Comparison of ENCODE assay signal across 34 mouse cellular contexts in genomic region chr2:122201501-122201900, GRCm38 (mm10). TPM values are rescaled to one million over a fixed set of nuclear protein-coding genes. Genes with fewer than 3 reads are reported as not detected.
DNase-seq lines count a peak whose midpoint lies in the region; ATAC-seq lines count a peak whose summit lies in the region.
"Had no signal": no experiment of that assay in that cellular context is flagged by ENCODE, and none has a peak within 500 bp of the region (broad histone marks: within the 10 kb centered on the region; RNA-seq: fewer than 3 reads in every experiment).

No protein-coding gene starts in this region.

- no peak overlapping the region for H3K4me2 ChIP-seq in liver, embryonic 11.5 days
- no peak overlapping the region for H3K4me2 ChIP-seq in liver, embryonic 12.5 days
- H3K4me2 ChIP-seq: embryonic facial prominence, embryonic 12.5 days; embryonic facial prominence, embryonic 15.5 days; forebrain, embryonic 12.5 days; forebrain, embryonic 15.5 days; heart, embryonic 13.5 days; hindbrain, embryonic 14.5 days had no signal

- ATAC-seq in liver, embryonic 11.5 days (replicated peaks; ENCODE audit: low FRiP score) = no peak
- ATAC-seq in liver, embryonic 12.5 days = no peak
- ATAC-seq: forebrain, embryonic 15.5 days; hindbrain, postnatal 0 days; inflammation-experienced regulatory T-cells, adult 6 months; intestine, embryonic 16.5 days; Patski had no signal

- 57% methylated on average over 1 of the region's 1 CpGs for WGBS in liver, embryonic 11.5 days
- WGBS in liver, embryonic 12.5 days (ENCODE audit: insufficient replicate concordance) = 47% methylated on average over 1 of the region's 1 CpGs

- DNase-seq in adrenal gland, adult 2 months = peak; percentile 40
- no peak for DNase-seq in adrenal gland, adult 18-20 months (ENCODE audit: low spot score in 2 of 2)
- peak; percentile 9 for DNase-seq in liver, embryonic 11.5 days (ENCODE audit: low spot score)
- DNase-seq in adrenal gland, postnatal 36 days = peak; percentile 10 to 11
- DNase-seq in gonadal fat pad, adult 2 months (ENCODE audit: low read depth) = peak; percentile 16
- DNase-seq in c-Kit-positive CD71-positive TER-119-positive erythroid progenitor cells, embryonic 14.5 days (ENCODE audit: low spot score) = no peak
- DNase-seq: B cell, adult 2 months; cerebellum, adult 11 months; cerebellum, adult 2 months; cerebellum, adult 9-11 months; cerebellum, postnatal 25 days; gastrocnemius, postnatal 25 days; heart, adult 2 months; heart, postnatal 14 days; heart, postnatal 4 days had no signal

- no peaks in the 10 kb centered on the region for H3K9me3 ChIP-seq in liver, embryonic 11.5 days (ENCODE audit: control insufficient read depth, low read length)
- no peaks in the 10 kb centered on the region for H3K9me3 ChIP-seq in liver, embryonic 12.5 days (replicated peaks)
- H3K9me3 ChIP-seq: embryonic facial prominence, embryonic 12.5 days; embryonic facial prominence, embryonic 15.5 days; forebrain, embryonic 12.5 days; forebrain, embryonic 15.5 days; G1E; heart, embryonic 10.5 days; heart, embryonic 13.5 days had no signal

- H3K9ac ChIP-seq in liver, embryonic 11.5 days (ENCODE audit: low read depth, low read length) = no peak overlapping the region
- no peak overlapping the region for H3K9ac ChIP-seq in liver, embryonic 12.5 days
- H3K9ac ChIP-seq: embryonic facial prominence, embryonic 12.5 days; embryonic facial prominence, embryonic 15.5 days; forebrain, embryonic 12.5 days; forebrain, embryonic 15.5 days; heart, embryonic 13.5 days; hindbrain, embryonic 14.5 days had no signal

- H3K36me3 ChIP-seq in liver, embryonic 11.5 days (ENCODE audit: control insufficient read depth, insufficient read depth, low read length) = no peaks in the 10 kb centered on the region
- no peaks in the 10 kb centered on the region for H3K36me3 ChIP-seq in liver, embryonic 12.5 days
- H3K36me3 ChIP-seq: embryonic facial prominence, embryonic 12.5 days; embryonic facial prominence, embryonic 15.5 days; forebrain, embryonic 12.5 days; forebrain, embryonic 15.5 days; G1E; heart, embryonic 10.5 days; heart, embryonic 13.5 days had no signal

- H3K4me1 ChIP-seq in liver, embryonic 11.5 days (replicated peaks; ENCODE audit: control insufficient read depth, insufficient read depth, low read length) = no peaks in the 10 kb centered on the region
- H3K4me1 ChIP-seq in liver, embryonic 12.5 days = no peaks in the 10 kb centered on the region
- H3K4me1 ChIP-seq: embryonic facial prominence, embryonic 12.5 days; embryonic facial prominence, embryonic 15.5 days; forebrain, embryonic 12.5 days; forebrain, embryonic 15.5 days; heart, embryonic 13.5 days had no signal

- no peak overlapping the region for H3K4me3 ChIP-seq in liver, embryonic 11.5 days (ENCODE audit: low read depth, low read length)
- no peak overlapping the region for H3K4me3 ChIP-seq in liver, embryonic 12.5 days
- H3K4me3 ChIP-seq: embryonic facial prominence, embryonic 12.5 days; embryonic facial prominence, embryonic 15.5 days; forebrain, embryonic 12.5 days; forebrain, embryonic 15.5 days; heart, adult 2 months; heart, embryonic 10.5 days; heart, embryonic 13.5 days had no signal

- H3K27me3 ChIP-seq in liver, embryonic 11.5 days (replicated peaks; ENCODE audit: control insufficient read depth, insufficient read depth, low read length) = no peaks in the 10 kb centered on the region
- no peaks in the 10 kb centered on the region for H3K27me3 ChIP-seq in liver, embryonic 12.5 days (replicated peaks)
- H3K27me3 ChIP-seq: CH12.LX; embryonic facial prominence, embryonic 12.5 days; embryonic facial prominence, embryonic 15.5 days; forebrain, embryonic 15.5 days; heart, embryonic 13.5 days; Patski had no signal

- H3K27ac ChIP-seq in liver, embryonic 11.5 days (ENCODE audit: low read depth, low read length) = no peak overlapping the region
- no peak overlapping the region for H3K27ac ChIP-seq in liver, embryonic 12.5 days
- H3K27ac ChIP-seq: embryonic facial prominence, embryonic 12.5 days; embryonic facial prominence, embryonic 15.5 days; forebrain, embryonic 12.5 days; forebrain, embryonic 15.5 days; heart, adult 2 months; heart, embryonic 10.5 days; heart, embryonic 13.5 days; hindbrain, embryonic 14.5 days; hindbrain, postnatal 0 days had no signal

RNA-seq across cellular contexts. Expression of gene Terb2, which starts 15.4 kb away (rescaled TPM):
- total RNA-seq in adrenal gland, adult 2 months (2021) = not detected
- polyA plus RNA-seq in adrenal gland, adult 2 months (2012; rRNA removed) = not detected in 2 replicates
- not detected for total RNA-seq in adrenal gland, adult 18-20 months (2021)
- not detected in 2 replicates for polyA plus RNA-seq in liver, embryonic 11.5 days (2014; fragmentation: Nextera tagmentation; extraction: Ambion mirVana)
- polyA plus RNA-seq in liver, embryonic 12.5 days (2016; fragmentation: Nextera tagmentation; extraction: Ambion mirVana) = not detected in 2 replicates
- not detected for total RNA-seq in adrenal gland, postnatal 36 days (2021)
- polyA plus RNA-seq in gonadal fat pad, adult 2 months (2012; rRNA removed) = not detected in 2 replicates
- total RNA-seq: CH12.LX; common myeloid progenitor, adult 5-6 weeks; G1E; gastrocnemius, adult 8-10 months; gastrocnemius, postnatal 25 days; granulocyte monocyte progenitor cell, adult 5-6 weeks; heart, adult 2 months; heart, postnatal 14 days; heart, postnatal 4 days; hindbrain, postnatal 0 days had no signal
- polyA plus RNA-seq: cerebellum, adult 2 months; embryonic facial prominence, embryonic 12.5 days; embryonic facial prominence, embryonic 15.5 days; forebrain, embryonic 12.5 days; forebrain, embryonic 15.5 days; G1E; heart, adult 2 months; heart, embryonic 10.5 days; heart, embryonic 13.5 days; heart, embryonic 16.5 days; hindbrain, embryonic 11.5 days; hindbrain, embryonic 14.5 days; hindbrain, postnatal 0 days; inflammation-experienced regulatory T-cells, adult 6 months; intestine, embryonic 16.5 days; Patski had no signal

RNA-seq across cellular contexts. Expression of gene Patl2, which starts 15.5 kb away (rescaled TPM):
- not detected for total RNA-seq in adrenal gland, adult 2 months (2021)
- polyA plus RNA-seq in adrenal gland, adult 2 months (2012; rRNA removed) = 0.03 TPM in 1 of 2 replicates, not detected in the other
- not detected for total RNA-seq in adrenal gland, adult 18-20 months (2021)
- polyA plus RNA-seq in liver, embryonic 11.5 days (2014; fragmentation: Nextera tagmentation; extraction: Ambion mirVana) = 0.15 TPM in 1 of 2 replicates, not detected in the other
- polyA plus RNA-seq in liver, embryonic 12.5 days (2016; fragmentation: Nextera tagmentation; extraction: Ambion mirVana) = 0.05 TPM in 1 of 2 replicates, not detected in the other
- not detected for total RNA-seq in adrenal gland, postnatal 36 days (2021)
- polyA plus RNA-seq in gonadal fat pad, adult 2 months (2012; rRNA removed) = 0.13 and 0.38 TPM in 2 replicates
- total RNA-seq: CH12.LX; common myeloid progenitor, adult 5-6 weeks; gastrocnemius, adult 8-10 months; gastrocnemius, postnatal 25 days; granulocyte monocyte progenitor cell, adult 5-6 weeks; heart, adult 2 months; heart, postnatal 14 days; heart, postnatal 4 days; hindbrain, postnatal 0 days had no signal
- polyA plus RNA-seq: embryonic facial prominence, embryonic 12.5 days; forebrain, embryonic 12.5 days; forebrain, embryonic 15.5 days; heart, adult 2 months; heart, embryonic 13.5 days; hindbrain, embryonic 14.5 days had no signal

RNA-seq across cellular contexts. Expression of gene Sord, which starts 33.0 kb away (rescaled TPM):
- 100 to 1,000 TPM in 1 of 2 experiments, 10 to 100 TPM in 1; 57.2 to 112 TPM for total RNA-seq in adrenal gland, adult 2 months (2021)
- polyA plus RNA-seq in adrenal gland, adult 2 months (2012; rRNA removed) = 10.3 and 10.5 TPM in 2 replicates
- 10 to 100 TPM; 68.2 to 83.0 TPM for total RNA-seq in adrenal gland, adult 18-20 months (2021)
- 172 and 180 TPM in 2 replicates for polyA plus RNA-seq in liver, embryonic 11.5 days (2014; fragmentation: Nextera tagmentation; extraction: Ambion mirVana)
- polyA plus RNA-seq in liver, embryonic 12.5 days (2016; fragmentation: Nextera tagmentation; extraction: Ambion mirVana) = 159 and 163 TPM in 2 replicates
- 10 to 100 TPM; 75.8 to 96.2 TPM for total RNA-seq in adrenal gland, postnatal 36 days (2021)
- polyA plus RNA-seq in gonadal fat pad, adult 2 months (2012; rRNA removed) = 30.6 and 31.2 TPM in 2 replicates

RNA-seq across cellular contexts. Expression of gene Trim69, which starts 41.0 kb away (rescaled TPM):
- not detected for total RNA-seq in adrenal gland, adult 2 months (2021)
- not detected in 2 replicates for polyA plus RNA-seq in adrenal gland, adult 2 months (2012; rRNA removed)
- total RNA-seq in adrenal gland, adult 18-20 months (2021) = under 1 TPM in 1 of 2 experiments, not detected in 1; 0.16 TPM
- polyA plus RNA-seq in liver, embryonic 11.5 days (2014; fragmentation: Nextera tagmentation; extraction: Ambion mirVana) = 0.17 TPM in 1 of 2 replicates, not detected in the other
- 0.07 TPM in 1 of 2 replicates, not detected in the other for polyA plus RNA-seq in liver, embryonic 12.5 days (2016; fragmentation: Nextera tagmentation; extraction: Ambion mirVana)
- under 1 TPM; 0.16 to 0.17 TPM for total RNA-seq in adrenal gland, postnatal 36 days (2021)
- 0.15 and 0.23 TPM in 2 replicates for polyA plus RNA-seq in gonadal fat pad, adult 2 months (2012; rRNA removed)
- total RNA-seq: common myeloid progenitor, adult 5-6 weeks; G1E; gastrocnemius, adult 8-10 months; gastrocnemius, postnatal 25 days; granulocyte monocyte progenitor cell, adult 5-6 weeks; heart, adult 2 months; heart, postnatal 14 days; heart, postnatal 4 days; hindbrain, postnatal 0 days had no signal
- polyA plus RNA-seq: cerebellum, adult 2 months; embryonic facial prominence, embryonic 12.5 days; embryonic facial prominence, embryonic 15.5 days; forebrain, embryonic 12.5 days; forebrain, embryonic 15.5 days; G1E; heart, adult 2 months; heart, embryonic 13.5 days; heart, embryonic 16.5 days; hindbrain, embryonic 11.5 days; hindbrain, embryonic 14.5 days; hindbrain, postnatal 0 days; intestine, embryonic 16.5 days had no signal

RNA-seq across cellular contexts. Expression of gene B2m, which starts 54.0 kb away (rescaled TPM):
- total RNA-seq in adrenal gland, adult 2 months (2021) = 1,000 to 10,000 TPM; 1,021 to 1,206 TPM
- 522 and 790 TPM in 2 replicates for polyA plus RNA-seq in adrenal gland, adult 2 months (2012; rRNA removed)
- 1,000 to 10,000 TPM in 1 of 2 experiments, 100 to 1,000 TPM in 1; 825 to 1,833 TPM for total RNA-seq in adrenal gland, adult 18-20 months (2021)
- polyA plus RNA-seq in liver, embryonic 11.5 days (2014; fragmentation: Nextera tagmentation; extraction: Ambion mirVana) = 311 and 321 TPM in 2 replicates
- 273 and 281 TPM in 2 replicates for polyA plus RNA-seq in liver, embryonic 12.5 days (2016; fragmentation: Nextera tagmentation; extraction: Ambion mirVana)
- 100 to 1,000 TPM; 632 to 981 TPM for total RNA-seq in adrenal gland, postnatal 36 days (2021)
- polyA plus RNA-seq in gonadal fat pad, adult 2 months (2012; rRNA removed) = 997 and 1,419 TPM in 2 replicates

Comparison
In these comparisons a context has a peak if more than half of its experiments do, and no peak if none do; other contexts are left out.
1. DNase-seq: peak in adrenal gland, adult 2 months (single experiment), liver, embryonic 11.5 days (single experiment), adrenal gland, postnatal 36 days (2 of 2) and gonadal fat pad, adult 2 months (single experiment); none in adrenal gland, adult 18-20 months (0 of 2) and c-Kit-positive CD71-positive TER-119-positive erythroid progenitor cells, embryonic 14.5 days (single experiment).